Mouse (Mus musculus): Measurements from ENCODE around the gene Dcp1b. TPM values are rescaled to one million over a fixed set of nuclear protein-coding genes. Genes with fewer than 3 reads are reported as not detected.

Dcp1b gene
- polyA plus RNA-seq, 1 experiment from 2014 or later: 10.5 TPM

DNA sequence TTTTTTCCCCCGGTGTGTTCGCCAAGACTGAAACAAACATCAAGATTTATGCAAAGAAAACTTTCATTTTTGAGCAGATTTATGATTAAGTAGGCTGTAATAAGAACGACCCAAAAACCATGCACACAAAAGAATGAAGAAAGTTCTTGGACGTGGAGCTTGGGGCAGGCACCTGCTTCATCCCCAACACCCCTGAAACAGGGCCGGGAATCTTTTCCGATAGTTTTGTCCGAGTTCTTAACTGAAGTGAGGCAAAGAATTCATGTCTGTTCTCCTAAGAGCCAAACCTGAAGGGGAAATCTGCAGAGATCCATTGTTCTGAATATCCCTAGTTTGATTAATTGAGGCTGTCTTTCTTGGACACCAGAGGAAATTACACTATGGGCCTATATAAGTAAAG is 1.1 kb downstream of the Dcp1b start:
- WGBS: 79% methylated on average over 7 of the region's 7 CpGs
- H3K36me3 ChIP-seq: peaks cover 3% of the 10 kb centered on the region; the same call in 1 of the 2 replicates
- no peaks in the 10 kb centered on the region for H3K9me3 ChIP-seq (replicated peaks)
- peak overlapping the region; percentile 90 for H3K4me3 ChIP-seq
- DNase-seq (ENCODE audit: low spot score): no peak
- H3K27ac ChIP-seq (replicated peaks): peak overlapping the region; percentile 99; the same call in 1 of the 2 replicates
- no peaks in the 10 kb centered on the region for H3K27me3 ChIP-seq (ENCODE audit: low read depth, poor library complexity, severe bottlenecking)
- H3K4me1 ChIP-seq: peaks cover 44% of the 10 kb centered on the region

DNA sequence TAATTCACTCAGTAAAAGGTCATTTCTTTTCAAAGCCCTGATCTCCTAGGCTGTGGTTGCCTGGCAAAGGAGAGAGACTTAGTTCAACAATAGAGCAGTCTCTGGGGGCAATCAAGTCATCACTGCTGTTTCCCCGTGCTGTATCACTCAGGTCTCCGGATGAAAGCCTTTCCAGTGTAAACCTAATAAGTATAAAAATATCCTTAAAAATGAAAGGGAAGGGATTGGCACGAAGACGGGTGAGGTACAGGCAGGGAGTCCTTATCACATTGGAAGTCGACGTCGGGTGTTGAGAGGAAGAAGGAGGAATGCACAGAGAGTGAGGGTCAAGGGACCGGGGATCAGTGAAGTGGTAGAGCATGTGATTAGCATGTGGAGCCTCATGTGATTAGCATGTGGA is 2.0 kb downstream of the Dcp1b start:
- Histone ChIP-seq H3K27ac (replicated peaks) (peak overlapping the region; percentile 69), H3K4me3 (peak overlapping the region; percentile 90)

DNA sequence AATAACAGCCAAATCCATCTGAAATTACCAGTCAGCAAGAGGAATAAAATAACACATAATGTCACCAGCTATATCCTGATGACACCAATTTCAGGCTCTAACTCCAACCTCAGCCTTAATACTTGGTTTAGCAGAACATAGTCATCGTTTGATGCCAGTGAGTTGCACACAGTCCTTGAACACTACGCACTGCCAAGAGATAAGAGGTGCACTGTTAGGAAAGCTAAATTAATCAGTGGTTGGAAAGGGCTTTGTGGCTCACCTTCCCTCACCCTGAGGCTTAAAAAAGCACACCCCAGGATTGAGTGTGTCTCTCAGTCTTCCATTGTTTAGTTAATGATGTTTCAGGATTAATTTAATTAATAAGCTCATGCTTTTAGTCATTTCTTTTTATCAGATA is 5.1 kb downstream of the Dcp1b start:
- peaks cover 49% of the 10 kb centered on the region for H3K4me1 ChIP-seq
- H3K27ac ChIP-seq (replicated peaks): no peak overlapping the region
- H3K9me3 ChIP-seq (replicated peaks): no peaks in the 10 kb centered on the region
- 92% methylated on average over 2 of the region's 2 CpGs for WGBS
- H3K36me3 ChIP-seq: peaks cover 17% of the 10 kb centered on the region
- H3K27me3 ChIP-seq (ENCODE audit: low read depth, poor library complexity, severe bottlenecking): no peaks in the 10 kb centered on the region
- no peak overlapping the region for H3K4me3 ChIP-seq
- no peak for DNase-seq (ENCODE audit: low spot score)

More for the DNA sequence above, 2.0 kb downstream of the Dcp1b start:
- no peaks in the 10 kb centered on the region for H3K9me3 ChIP-seq (replicated peaks)
- DNase-seq (ENCODE audit: low spot score): no peak
- 61% methylated on average over 8 of the region's 8 CpGs for WGBS
- no peaks in the 10 kb centered on the region for H3K27me3 ChIP-seq (ENCODE audit: low read depth, poor library complexity, severe bottlenecking)
- H3K36me3 ChIP-seq: peaks cover 3% of the 10 kb centered on the region; the same call in 1 of the 2 replicates
- peaks cover 44% of the 10 kb centered on the region for H3K4me1 ChIP-seq

DNA sequence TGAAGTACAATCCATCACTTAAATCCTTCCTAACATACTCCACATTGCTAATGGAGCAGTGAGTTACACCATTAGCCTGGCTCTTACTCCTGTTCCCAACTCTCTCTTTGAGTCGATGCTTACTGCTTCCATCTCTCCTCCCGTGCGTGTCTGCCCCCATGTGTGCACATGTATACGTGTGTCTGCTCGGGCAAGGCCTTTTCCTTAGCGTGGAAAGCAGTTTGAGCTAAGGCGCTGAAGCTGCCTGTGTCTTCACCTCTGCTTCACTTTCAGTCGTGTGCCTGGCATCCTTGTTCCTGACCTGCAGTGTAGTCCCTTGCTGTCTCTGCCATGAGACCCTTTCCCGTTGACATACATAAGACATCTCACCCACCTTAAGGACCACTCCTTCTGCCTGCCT is 7.2 kb downstream of the Dcp1b start:
- 91% methylated on average over 9 of the region's 9 CpGs for WGBS
- peaks cover 28% of the 10 kb centered on the region for H3K36me3 ChIP-seq
- no peak overlapping the region for H3K27ac ChIP-seq (replicated peaks)

DNA sequence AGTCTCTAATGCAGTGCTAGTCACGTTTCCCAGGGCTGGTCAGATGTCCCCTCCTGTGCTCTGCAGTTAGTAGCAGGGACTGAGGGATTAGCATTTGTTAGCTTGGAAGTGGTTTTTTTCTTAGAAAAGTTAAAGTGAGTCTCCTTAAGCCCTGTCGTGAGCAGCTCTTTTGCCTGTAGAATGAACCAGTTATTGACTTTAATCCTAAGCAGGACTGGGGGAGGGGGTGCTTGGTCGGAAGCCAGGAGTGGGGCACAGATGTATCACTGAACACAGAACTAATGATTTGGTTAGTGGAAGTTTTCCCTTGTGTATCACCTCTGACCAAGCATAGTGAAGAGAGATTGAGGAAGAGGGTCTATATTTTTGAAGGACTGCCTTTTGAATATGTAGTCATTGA is 8.7 kb downstream of the Dcp1b start:
- Histone ChIP-seq H3K27me3 (ENCODE audit: low read depth, poor library complexity, severe bottlenecking) (no peaks in the 10 kb centered on the region), H3K4me3 (no peak overlapping the region), H3K36me3 (peaks cover 36% of the 10 kb centered on the region), H3K9me3 (replicated peaks) (no peaks in the 10 kb centered on the region), H3K27ac (replicated peaks) (no peak overlapping the region; the same call in 1 of the 2 replicates), H3K4me1 (peaks cover 20% of the 10 kb centered on the region)
- WGBS: 34% methylated on average over 3 of the region's 3 CpGs
- DNase-seq (ENCODE audit: low spot score): no peak

More for the DNA sequence above, 7.2 kb downstream of the Dcp1b start:
- no peak overlapping the region for H3K4me3 ChIP-seq
- no peak for DNase-seq (ENCODE audit: low spot score)
- peaks cover 31% of the 10 kb centered on the region for H3K4me1 ChIP-seq
- no peaks in the 10 kb centered on the region for H3K27me3 ChIP-seq (ENCODE audit: low read depth, poor library complexity, severe bottlenecking)
- no peaks in the 10 kb centered on the region for H3K9me3 ChIP-seq (replicated peaks)

DNA sequence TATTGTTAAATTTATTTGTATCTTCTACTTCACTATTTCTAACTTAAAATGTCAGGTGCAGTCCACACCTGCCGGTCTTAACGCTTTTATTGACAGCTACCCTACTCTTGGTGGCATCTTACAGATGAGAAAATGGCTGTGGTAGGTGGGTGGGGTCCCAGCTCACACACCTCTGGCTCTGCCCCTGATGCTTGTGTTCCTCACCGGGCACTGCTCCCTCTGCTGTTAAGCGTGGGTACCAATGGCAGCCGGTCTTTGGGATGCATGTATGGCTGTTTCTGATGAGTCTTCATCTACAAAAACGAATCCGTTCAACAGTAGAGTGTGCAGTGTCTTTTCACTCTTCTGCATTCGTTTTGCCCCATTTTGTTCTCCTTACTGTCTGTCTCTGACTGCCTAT is 11.6 kb downstream of the Dcp1b start:
- 59% methylated on average over 8 of the region's 8 CpGs for WGBS
- Histone ChIP-seq H3K4me1 (peaks cover 11% of the 10 kb centered on the region), H3K27ac (replicated peaks) (no peak overlapping the region), H3K4me3 (no peak overlapping the region), H3K36me3 (peaks cover 61% of the 10 kb centered on the region), H3K27me3 (ENCODE audit: low read depth, poor library complexity, severe bottlenecking) (no peaks in the 10 kb centered on the region), H3K9me3 (replicated peaks) (no peaks in the 10 kb centered on the region)
- DNase-seq (ENCODE audit: low spot score): no peak

DNA sequence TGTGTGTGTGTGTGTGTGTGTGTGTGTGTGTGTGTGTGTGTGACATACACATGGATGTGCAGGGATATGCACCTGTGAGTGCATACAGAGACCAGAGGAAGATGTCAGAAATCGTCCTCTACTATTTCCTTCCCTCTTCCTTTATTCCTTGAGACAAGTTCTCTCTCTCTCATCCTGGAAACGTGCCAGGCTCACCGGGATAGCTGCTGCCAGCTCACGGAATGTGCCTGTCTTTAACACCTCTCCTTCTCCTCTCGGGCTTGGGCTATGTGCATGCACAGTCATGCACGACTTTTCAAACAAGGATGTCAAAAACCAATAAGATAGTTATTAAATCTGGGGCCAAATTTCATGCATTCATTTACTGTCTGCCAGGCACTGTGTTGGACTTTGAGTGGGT is 12.6 kb downstream of the Dcp1b start:
- peaks cover 11% of the 10 kb centered on the region for H3K4me1 ChIP-seq
- no peak overlapping the region for H3K27ac ChIP-seq (replicated peaks)
- no peak overlapping the region for H3K4me3 ChIP-seq
- DNase-seq (ENCODE audit: low spot score): no peak
- no peaks in the 10 kb centered on the region for H3K9me3 ChIP-seq (replicated peaks)
- H3K36me3 ChIP-seq: peaks cover 71% of the 10 kb centered on the region
- no peaks in the 10 kb centered on the region for H3K27me3 ChIP-seq (ENCODE audit: low read depth, poor library complexity, severe bottlenecking)
- WGBS: 89% methylated on average over 6 of the region's 6 CpGs

DNA sequence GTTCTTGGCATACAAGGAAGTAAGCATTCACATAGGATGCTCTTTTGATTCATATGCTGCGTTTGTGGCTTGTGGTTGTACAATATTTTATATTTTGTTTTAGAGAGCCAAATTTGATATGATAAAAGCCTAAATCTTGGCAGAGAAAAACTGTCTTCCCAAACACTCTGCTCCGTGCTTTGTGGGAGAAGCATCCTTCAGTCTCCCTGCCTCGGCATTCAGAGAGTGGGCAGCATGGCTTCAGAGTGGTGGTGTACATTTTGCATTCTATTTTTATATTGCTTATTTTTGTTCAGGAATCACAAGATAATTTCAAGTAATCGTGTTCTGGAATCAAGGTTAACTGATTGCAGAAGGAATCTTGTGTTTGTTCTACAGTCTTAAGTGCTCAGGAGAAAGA is 16.4 kb downstream of the Dcp1b start:
- DNase-seq (ENCODE audit: low spot score): no peak
- Histone ChIP-seq H3K27ac (replicated peaks) (no peak overlapping the region), H3K36me3 (peaks cover 78% of the 10 kb centered on the region), H3K9me3 (replicated peaks) (no peaks in the 10 kb centered on the region), H3K27me3 (ENCODE audit: low read depth, poor library complexity, severe bottlenecking) (no peaks in the 10 kb centered on the region), H3K4me1 (no peaks in the 10 kb centered on the region), H3K4me3 (no peak overlapping the region)
- WGBS: 94% methylated on average over 4 of the region's 4 CpGs

DNA sequence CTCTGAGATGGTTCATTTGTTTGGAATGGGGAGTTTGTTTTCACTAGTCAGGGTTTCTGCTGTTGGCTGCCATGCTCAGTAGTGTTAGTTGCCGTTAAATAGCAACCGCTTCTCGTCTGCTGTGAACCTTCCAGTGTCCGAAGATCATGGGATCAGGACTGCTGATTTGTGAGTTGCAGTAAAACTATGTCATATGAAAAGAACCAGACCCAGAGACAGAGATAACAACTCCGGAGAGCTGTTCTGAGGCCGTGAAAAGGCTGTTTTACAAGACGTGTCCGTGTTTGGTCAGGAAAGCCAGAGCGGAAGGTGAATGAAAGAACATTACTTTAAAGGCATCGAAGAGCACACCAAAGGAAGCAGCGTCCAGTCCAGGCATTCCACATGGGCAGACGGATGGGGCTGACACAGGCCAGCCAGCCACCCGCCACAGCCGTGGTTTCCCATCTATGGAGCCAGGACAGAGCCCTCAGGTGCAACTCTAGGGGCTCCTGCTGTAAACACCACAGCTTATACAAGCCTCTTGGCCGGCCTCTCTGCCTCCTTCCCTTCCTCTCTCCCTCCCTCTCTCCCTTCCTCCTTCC is 18.6 kb downstream of the Dcp1b start:
- Histone ChIP-seq H3K4me3 (no peak overlapping the region), H3K27me3 (ENCODE audit: low read depth, poor library complexity, severe bottlenecking) (no peaks in the 10 kb centered on the region), H3K4me1 (peaks cover 10% of the 10 kb centered on the region), H3K36me3 (peaks cover 65% of the 10 kb centered on the region), H3K9me3 (replicated peaks) (no peaks in the 10 kb centered on the region), H3K27ac (replicated peaks) (no peak overlapping the region)
- DNase-seq (ENCODE audit: low spot score): no peak
- 83% methylated on average over 15 of the region's 15 CpGs for WGBS

DNA sequence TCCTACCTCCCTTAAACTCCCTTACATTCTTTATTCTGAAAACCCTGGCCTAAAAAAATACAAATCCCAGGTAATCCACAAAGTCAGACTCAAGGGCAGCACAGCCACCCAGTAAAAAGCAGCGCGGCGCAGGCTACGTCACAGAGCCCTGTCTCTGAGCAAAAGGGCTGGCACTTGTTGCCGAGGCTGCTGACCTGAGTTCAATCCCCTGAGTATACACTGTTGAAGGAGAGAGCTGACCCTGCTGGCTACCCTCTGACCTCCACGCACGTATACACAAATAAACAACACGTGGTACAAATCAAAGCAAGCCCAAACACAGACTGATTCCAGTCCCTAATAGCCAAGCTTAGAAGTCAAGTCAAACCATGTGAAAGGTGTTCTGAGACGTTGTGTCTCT is 19.1 kb downstream of the Dcp1b start:
- Histone ChIP-seq H3K27me3 (ENCODE audit: low read depth, poor library complexity, severe bottlenecking) (no peaks in the 10 kb centered on the region), H3K4me3 (no peak overlapping the region), H3K9me3 (replicated peaks) (no peaks in the 10 kb centered on the region), H3K27ac (replicated peaks) (no peak overlapping the region), H3K36me3 (peaks cover 61% of the 10 kb centered on the region), H3K4me1 (peaks cover 15% of the 10 kb centered on the region)
- no peak for DNase-seq (ENCODE audit: low spot score)
- 76% methylated on average over 9 of the region's 9 CpGs for WGBS

DNA sequence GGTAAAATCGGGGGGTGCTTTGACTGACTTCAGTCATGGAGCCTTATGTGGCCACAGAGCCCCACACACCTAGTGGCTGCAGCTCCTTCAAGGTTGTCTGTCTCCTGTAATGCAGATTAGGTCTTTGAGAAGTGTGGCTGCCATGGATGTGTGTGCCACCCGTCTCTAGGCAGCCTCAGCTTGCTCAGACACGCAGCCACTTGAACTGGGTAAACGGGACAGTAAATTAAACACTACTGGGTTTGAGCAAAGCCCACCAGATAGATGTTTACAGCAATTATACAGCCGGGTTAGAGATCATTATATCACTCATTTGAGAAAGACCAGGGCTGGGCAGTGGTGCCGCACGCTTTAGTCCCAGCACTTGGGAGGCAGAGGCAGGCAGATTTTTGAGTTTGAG is 19.5 kb downstream of the Dcp1b start:
- Histone ChIP-seq H3K4me3 (no peak overlapping the region), H3K9me3 (replicated peaks) (no peaks in the 10 kb centered on the region), H3K4me1 (peaks cover 19% of the 10 kb centered on the region), H3K27me3 (ENCODE audit: low read depth, poor library complexity, severe bottlenecking) (no peaks in the 10 kb centered on the region), H3K36me3 (peaks cover 56% of the 10 kb centered on the region), H3K27ac (replicated peaks) (no peak overlapping the region)
- 85% methylated on average over 7 of the region's 7 CpGs for WGBS
- DNase-seq (ENCODE audit: low spot score): no peak

DNA sequence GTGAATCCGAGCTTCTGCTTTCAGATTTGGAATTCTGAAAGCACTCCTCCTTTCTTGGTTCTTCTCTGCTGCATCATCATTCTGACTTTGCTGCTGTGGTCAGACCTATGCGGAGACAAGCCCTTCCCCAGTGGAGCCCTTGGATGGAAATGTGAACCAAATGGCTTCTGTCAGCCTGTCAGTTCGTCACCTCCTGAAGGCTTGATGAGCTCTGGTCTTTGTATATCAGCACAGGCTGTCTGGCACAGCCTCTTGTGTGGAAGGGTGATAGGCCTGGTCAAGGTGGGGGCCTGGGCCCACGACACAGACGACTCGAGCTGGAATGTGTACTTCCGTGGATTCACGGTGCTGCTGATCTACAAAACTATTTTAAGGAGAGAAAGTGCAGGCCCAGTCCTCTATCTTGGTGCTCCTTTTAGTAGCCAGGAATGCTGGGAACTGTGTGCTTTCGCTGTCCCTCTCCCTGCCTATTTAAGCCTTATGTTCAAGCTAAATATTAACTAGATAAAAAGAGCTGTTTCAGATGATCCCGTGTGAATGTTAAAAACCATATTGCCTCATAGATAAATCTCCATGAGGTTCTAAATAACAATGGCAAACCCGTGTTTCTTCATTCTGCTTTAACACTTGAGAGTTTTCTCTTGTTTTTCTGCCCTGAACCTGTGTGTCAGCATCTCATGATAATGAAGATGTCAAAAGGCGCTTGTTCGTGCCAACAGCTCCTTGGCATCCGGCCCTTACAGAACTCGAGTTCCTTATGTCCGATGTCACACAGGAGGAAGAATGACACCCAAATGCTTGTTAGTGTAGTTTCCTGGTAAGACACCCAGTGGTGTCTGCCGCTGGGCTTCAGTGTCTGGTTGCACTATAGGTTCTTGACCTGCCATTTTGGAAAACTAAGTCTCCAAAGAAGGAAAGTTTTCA is 21.6 kb downstream of the Dcp1b start, which contains the start of gene Cacna1c:
Gene Cacna1c, minus strand, starts transcription at position 37 of the 924 bp plus-strand sequence.
- H3K36me3 ChIP-seq: peaks cover 45% of the 10 kb centered on the region
- no peak for DNase-seq (ENCODE audit: low spot score)
- H3K27me3 ChIP-seq (ENCODE audit: low read depth, poor library complexity, severe bottlenecking): no peaks in the 10 kb centered on the region
- H3K9me3 ChIP-seq (replicated peaks): no peaks in the 10 kb centered on the region
- 89% methylated on average over 17 of the region's 17 CpGs for WGBS
- peaks cover 22% of the 10 kb centered on the region for H3K4me1 ChIP-seq
- no peak within 1 kb of the TSS for H3K27ac ChIP-seq (replicated peaks)
- H3K4me3 ChIP-seq: no peak within 1 kb of the TSS
